Mouse (Mus musculus) thymus, postnatal 14 days (tissue): ENCODE measurements around the gene Vps41.

ENCODE experiments used
- DNase-seq: peaks from one replicate; pipeline ENCODE4 v3.0.0; 2021

Vps41 gene

GRCm38 (mm10) chr13:18896789-18897188 lies 179.7 kb downstream of the Vps41 start:
- no peak for DNase-seq

GRCm38 (mm10) chr13:18903623-18904022 lies 186.5 kb downstream of the Vps41 start:
- DNase-seq: no peak

- DNase-seq: no peak
Measured at GRCm38 (mm10) chr13:18914774-18915173, 197.7 kb downstream of the Vps41 start.
